Mouse (Mus musculus) myocyte (in vitro differentiated cells): ENCODE results near the gene Cnst.

ENCODE experiments used
- MAX ChIP-seq: IDR thresholded peaks from one replicate; pipeline ENCODE4 v1.6.1; 2011; ENCODE audit warnings: low read depth, mild to moderate bottlenecking, control low read depth
- TCF12 ChIP-seq: IDR thresholded peaks from one replicate; pipeline ENCODE4 v1.6.1; 2011; ENCODE audit warnings: mild to moderate bottlenecking, control low read depth; ENCODE audit not compliant: poor library complexity, insufficient read depth, severe bottlenecking

GRCm38 (mm10) chr1:179628438-179629106 lies 82.4 kb downstream of the Cnst start:
- TF ChIP-seq TCF12 (no peak), MAX (no peak)
